Mouse (Mus musculus): ENCODE results near the gene C1ql1.
A peak's percentile ranks its signal among the peaks of the same experiment; 100 is the strongest.

The C1ql1 gene

DNA sequence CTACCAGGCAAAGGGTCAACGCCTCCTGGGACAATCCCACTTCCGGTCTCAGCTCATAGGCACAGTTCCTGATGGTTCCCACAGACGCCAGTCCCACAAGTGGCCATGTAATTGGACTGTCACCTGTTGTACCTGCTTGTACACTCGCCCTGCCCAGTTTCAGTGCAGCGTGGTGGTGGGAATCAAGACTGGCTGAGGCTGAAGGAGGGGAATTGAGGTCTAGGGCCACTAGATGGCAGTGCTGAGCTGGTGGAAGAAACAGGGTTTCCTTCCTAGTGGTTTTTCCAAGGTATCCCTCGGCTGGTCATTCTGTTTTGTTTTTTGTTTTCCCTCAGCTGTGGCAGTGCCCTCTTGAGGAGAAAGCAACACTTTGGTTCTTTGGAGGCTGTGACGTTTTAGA, 45.7 kb downstream of the C1ql1 start, which contains the start of gene Gfap:
Gene Gfap (minus strand): TSS at position 150 of the 400 bp plus-strand sequence.
- DNase-seq, result peak; percentile 69 to 70

GRCm38 (mm10) chr11:102898408-102898807, 48.1 kb downstream of the C1ql1 start:
- DNase-seq, result no peak

DNA sequence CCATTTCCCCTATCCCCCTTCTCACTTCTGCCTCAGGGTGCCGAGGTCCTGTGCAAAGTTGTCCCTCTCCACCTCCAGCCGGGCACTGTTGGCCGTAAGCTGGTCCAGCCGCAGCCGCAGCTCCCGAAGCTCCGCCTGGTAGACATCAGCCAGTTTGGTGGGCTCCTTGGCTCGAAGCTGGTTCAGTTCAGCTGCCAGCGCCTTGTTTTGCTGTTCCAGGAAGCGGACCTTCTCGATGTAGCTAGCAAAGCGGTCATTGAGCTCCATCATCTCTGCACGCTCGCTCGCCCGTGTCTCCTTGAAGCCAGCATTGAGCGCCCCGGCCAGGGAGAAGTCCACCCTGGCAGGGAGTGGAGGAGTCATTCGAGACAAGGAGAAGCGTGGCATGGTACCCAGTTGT, 49.8 kb downstream of the C1ql1 start:
- DNase-seq, result no peak

DNA sequence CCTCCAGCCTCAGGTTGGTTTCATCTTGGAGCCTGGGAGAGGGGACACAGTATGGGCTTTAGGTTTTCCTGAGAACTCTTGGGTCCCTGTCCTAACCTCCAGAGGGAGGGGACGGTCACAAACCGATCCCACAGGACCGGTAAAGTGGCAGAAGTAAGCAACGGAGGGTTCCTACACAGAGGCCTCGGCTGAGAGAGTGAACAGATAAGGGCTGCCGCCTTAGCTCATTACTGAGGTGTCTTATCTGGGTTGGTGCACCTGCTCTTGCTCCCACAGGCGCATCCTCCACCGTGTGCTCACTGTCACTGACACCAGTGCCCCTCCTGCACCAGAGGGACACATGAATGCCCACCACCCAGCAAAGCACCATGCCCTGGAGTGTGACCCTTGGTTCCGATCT, 50.7 kb downstream of the C1ql1 start:
- no peak for DNase-seq

DNA sequence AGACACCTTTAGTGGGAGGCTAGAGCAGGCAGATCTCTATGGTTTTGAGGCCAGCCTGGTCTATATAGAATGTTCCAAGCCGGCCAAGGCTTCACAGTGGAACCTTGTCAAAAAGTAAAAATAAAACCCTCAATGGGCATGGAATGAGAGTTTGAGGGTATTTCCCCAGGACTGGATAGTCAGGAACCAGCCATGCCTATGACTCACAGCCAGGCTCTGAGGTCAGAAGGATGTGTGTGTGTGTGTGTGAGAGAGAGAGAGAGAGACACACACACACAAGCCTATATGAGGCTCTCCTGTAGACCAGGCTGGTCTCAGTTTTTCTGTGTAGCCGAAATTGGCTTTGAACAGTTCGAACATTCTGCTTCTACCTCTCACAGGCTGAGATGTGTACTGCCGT, 51.8 kb downstream of the C1ql1 start:
- DNase-seq, result no peak

DNA sequence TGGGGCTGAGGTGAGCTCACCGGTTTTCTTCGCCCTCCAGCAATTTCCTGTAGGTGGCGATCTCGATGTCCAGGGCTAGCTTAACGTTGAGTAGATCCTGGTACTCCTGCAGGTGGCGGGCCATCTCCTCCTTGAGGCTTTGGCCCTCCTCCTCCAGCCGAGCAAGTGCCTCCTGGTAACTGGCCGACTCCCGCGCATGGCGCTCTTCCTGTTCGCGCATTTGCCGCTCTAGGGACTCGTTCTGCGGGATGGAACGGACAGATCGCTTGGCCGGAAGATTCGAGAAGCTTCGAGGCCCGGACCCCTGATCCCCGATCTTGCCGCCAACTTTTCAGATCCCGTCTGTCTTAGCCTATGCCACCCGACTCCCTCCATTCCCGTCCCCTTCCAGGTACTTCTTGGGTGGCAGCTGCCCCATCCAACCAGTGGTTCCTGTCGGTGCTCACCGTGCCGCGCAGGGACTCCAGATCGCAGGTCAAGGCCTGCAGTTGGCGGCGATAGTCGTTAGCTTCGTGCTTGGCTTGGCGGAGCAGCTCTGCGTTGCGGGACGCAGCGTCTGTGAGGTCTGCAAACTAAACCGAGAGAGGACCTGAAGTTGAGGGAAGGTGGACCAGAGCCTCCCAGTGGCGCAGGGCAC, 53.4 kb downstream of the C1ql1 start:
- peak; percentile 85 to 90 for DNase-seq

- no peak for DNase-seq
These were observed 56.4 kb downstream of the C1ql1 start for GRCm38 (mm10) chr11:102890096-102890495.
